Mouse (Mus musculus): Measurements from ENCODE around the gene Mon2. TPM values are rescaled to one million over a fixed set of nuclear protein-coding genes. Genes with fewer than 3 reads are reported as not detected.

The Mon2 gene
- total and polyA plus RNA-seq, 2 experiments from 2014 or later: 15.9 to 64.7 TPM

- no peak for TF ChIP-seq CTCF (IDR thresholded peaks at IDR 0.05; ENCODE audit: low read depth)
- Histone ChIP-seq H3K9me3 (ENCODE audit: low read length) (no peaks in the 10 kb centered on the region), H3K9ac (replicated peaks; ENCODE audit: low read length) (no peak overlapping the region), H3K27me3 (ENCODE audit: insufficient read depth, low read length) (no peaks in the 10 kb centered on the region), H3K36me3 (ENCODE audit: insufficient read depth, low read length) (peaks cover 7% of the 10 kb centered on the region; the same call in 1 of the 2 replicates), H3K4me1 (ENCODE audit: insufficient read depth, low read length) (no peaks in the 10 kb centered on the region), H3K4me3 (ENCODE audit: low read length) (no peak overlapping the region), H3K4me2 (ENCODE audit: low read depth, low read length) (no peak overlapping the region), H3K27ac (no peak overlapping the region)
- 53% methylated on average over 6 of the region's 6 CpGs for WGBS
- no peak for ATAC-seq
- no peak for DNase-seq (ENCODE audit: low spot score)
Measured at GRCm38 (mm10) chr10:122943824-122944223, 132.5 kb downstream of the Mon2 start.

GRCm38 (mm10) chr10:122942771-122943170, 133.5 kb downstream of the Mon2 start:
- Histone ChIP-seq H3K4me1 (ENCODE audit: insufficient read depth, low read length) (no peaks in the 10 kb centered on the region), H3K36me3 (ENCODE audit: insufficient read depth, low read length) (peaks cover 7% of the 10 kb centered on the region; the same call in 1 of the 2 replicates), H3K4me2 (ENCODE audit: low read depth, low read length) (no peak overlapping the region), H3K27me3 (ENCODE audit: insufficient read depth, low read length) (no peaks in the 10 kb centered on the region), H3K27ac (no peak overlapping the region), H3K9me3 (ENCODE audit: low read length) (no peaks in the 10 kb centered on the region), H3K9ac (replicated peaks; ENCODE audit: low read length) (no peak overlapping the region), H3K4me3 (ENCODE audit: low read length) (no peak overlapping the region)
- no peak for TF ChIP-seq CTCF (IDR thresholded peaks at IDR 0.05; ENCODE audit: low read depth)
- WGBS: 71% methylated on average over 7 of the region's 7 CpGs
- ATAC-seq (no peak), DNase-seq (ENCODE audit: low spot score) (no peak)

MicroRNAs within 50 kb of the gene (microRNA counts, 519-probe panel; counts per million panel counts)
- 6,276 counts per million, percentile 95 among the panel's probes with 10 or more counts for microRNA mmu-let-7i

Small RNA genes lying within 50 kb of the gene (microRNA-seq; reads per million reads assigned to microRNA genes)
- gene Mirlet7i: 31,491 to 48,844 reads per million in 2 experiments

Other genes starting within 250 kb of the Mon2 start
- 41.6 and 48.4 TPM in 2 replicates for gene Usp15, start 120.5 kb upstream of the Mon2 start, total RNA-seq (2014; rRNA removed)
- 64.9 and 68.7 TPM in 2 replicates for gene Usp15, start 120.5 kb upstream of the Mon2 start, polyA plus RNA-seq (2015; fragmentation: Nextera tagmentation; extraction: Ambion mirVana)
- 90.5 and 94.7 TPM in 2 replicates for gene Fam19a2, start 187.5 kb upstream of the Mon2 start, total RNA-seq (2014; rRNA removed)
- gene Fam19a2, start 187.5 kb upstream of the Mon2 start, polyA plus RNA-seq (2015; fragmentation: Nextera tagmentation; extraction: Ambion mirVana): 44.6 and 48.9 TPM in 2 replicates